Mouse (Mus musculus) ES-Bruce4 (cell line): Measurements from ENCODE around the gene Trio. TPM values are rescaled to one million over a fixed set of nuclear protein-coding genes. Genes with fewer than 3 reads are reported as not detected.

Experiments used
- H3K27ac ChIP-seq: 2 replicates; pipeline ENCODE4 v1.5.1; 2012; ENCODE audit warnings: low read length, inconsistent platforms; ENCODE audit not compliant: insufficient read depth
- H3K27me3 ChIP-seq: 2 replicates; pipeline ENCODE4 v1.6.1; 2012; ENCODE audit warnings: mild to moderate bottlenecking, low read length, inconsistent platforms; ENCODE audit not compliant: control insufficient read depth, poor library complexity, insufficient read depth, severe bottlenecking
- H3K36me3 ChIP-seq: 2 replicates; pipeline ENCODE4 v1.6.1; 2012; ENCODE audit warnings: inconsistent platforms, mild to moderate bottlenecking, low read length, moderate library complexity; ENCODE audit not compliant: control insufficient read depth, poor library complexity, insufficient read depth, severe bottlenecking
- H3K4me1 ChIP-seq: one replicate; pipeline ENCODE4 v1.8.1; 2011; ENCODE audit warnings: low read length; ENCODE audit not compliant: control insufficient read depth, insufficient read depth
- H3K4me3 ChIP-seq: 2 replicates; pipeline ENCODE4 v1.5.1; 2011; ENCODE audit warnings: low read depth, mild to moderate bottlenecking, low read length
- H3K9ac ChIP-seq: 2 replicates; pipeline ENCODE4 v1.6.1; 2012; ENCODE audit warnings: low read depth, mild to moderate bottlenecking, inconsistent platforms; ENCODE audit not compliant: poor library complexity, severe bottlenecking
- H3K9me3 ChIP-seq: replicated peaks from 2 replicates; pipeline ENCODE4 v1.6.1; 2012; ENCODE audit warnings: mild to moderate bottlenecking, low read length, inconsistent platforms; ENCODE audit not compliant: control insufficient read depth, poor library complexity, insufficient read depth, severe bottlenecking
- CTCF ChIP-seq: IDR thresholded peaks from one replicate; pipeline ENCODE4 v1.8.1; 2011; ENCODE audit warnings: low read depth, low read length
- EP300 ChIP-seq: IDR thresholded peaks from 2 replicates; pipeline ENCODE4 v1.6.1; 2011; ENCODE audit warnings: low read depth, low read length; ENCODE audit not compliant: insufficient read depth
- POLR2A ChIP-seq: IDR thresholded peaks from one replicate; pipeline ENCODE4 v1.8.1; 2011; ENCODE audit warnings: low read length; ENCODE audit not compliant: insufficient read depth
- polyA plus RNA-seq: library from polyadenylated mRNA; stranded (reverse); fragments of >200 nt; gene quantifications from 2 replicates; pipeline ENCODE4 v1.2.4, GENCODE M21; 2011; ENCODE audit warnings: low read depth; ENCODE audit not compliant: missing spikeins, insufficient read depth, insufficient read length

The Trio gene
- polyA plus RNA-seq, 1 experiment = 62.2 TPM

GRCm38 (mm10) chr15:27859115-27859514, 166.5 kb downstream of the Trio start:
- Histone ChIP-seq H3K4me1 (no peaks in the 10 kb centered on the region), H3K27me3 (no peaks in the 10 kb centered on the region), H3K27ac (no peak overlapping the region), H3K4me3 (no peak overlapping the region), H3K9me3 (no peaks in the 10 kb centered on the region), H3K36me3 (no peaks in the 10 kb centered on the region), H3K9ac (no peak overlapping the region)
- no peak for TF ChIP-seq CTCF
- TF ChIP-seq EP300 = no peak

- H3K27ac ChIP-seq = no peak overlapping the region
- H3K36me3 ChIP-seq = no peaks in the 10 kb centered on the region
- no peaks in the 10 kb centered on the region for H3K9me3 ChIP-seq
- no peak overlapping the region for H3K4me3 ChIP-seq
- H3K4me1 ChIP-seq = no peaks in the 10 kb centered on the region
- TF ChIP-seq EP300 (no peak), POLR2A (no peak), CTCF (no peak)
- H3K27me3 ChIP-seq = no peaks in the 10 kb centered on the region
- no peak overlapping the region for H3K9ac ChIP-seq
These were observed 167.3 kb downstream of the Trio start for GRCm38 (mm10) chr15:27858179-27858819.

GRCm38 (mm10) chr15:27857242-27857641, 168.4 kb downstream of the Trio start:
- Histone ChIP-seq H3K9me3 (no peaks in the 10 kb centered on the region), H3K36me3 (no peaks in the 10 kb centered on the region), H3K4me3 (no peak overlapping the region), H3K27me3 (no peaks in the 10 kb centered on the region), H3K4me1 (no peaks in the 10 kb centered on the region), H3K9ac (no peak overlapping the region), H3K27ac (no peak overlapping the region)
- TF ChIP-seq POLR2A (no peak), CTCF (no peak), EP300 (no peak)

- Histone ChIP-seq H3K9ac (no peak overlapping the region), H3K9me3 (no peaks in the 10 kb centered on the region), H3K27me3 (no peaks in the 10 kb centered on the region), H3K27ac (no peak overlapping the region), H3K4me3 (no peak overlapping the region), H3K4me1 (no peaks in the 10 kb centered on the region), H3K36me3 (no peaks in the 10 kb centered on the region)
- TF ChIP-seq CTCF = peak; percentile 25
- no peak for TF ChIP-seq EP300
These were observed 169.4 kb downstream of the Trio start for GRCm38 (mm10) chr15:27856050-27856787.

- no peaks in the 10 kb centered on the region for H3K4me1 ChIP-seq
- H3K9ac ChIP-seq = no peak overlapping the region
- TF ChIP-seq POLR2A = no peak
- TF ChIP-seq EP300 = no peak
- no peak for TF ChIP-seq CTCF
- no peaks in the 10 kb centered on the region for H3K36me3 ChIP-seq
- H3K4me3 ChIP-seq = no peak overlapping the region
- H3K27me3 ChIP-seq = no peaks in the 10 kb centered on the region
- H3K9me3 ChIP-seq = no peaks in the 10 kb centered on the region
- no peak overlapping the region for H3K27ac ChIP-seq
These were observed 174.3 kb downstream of the Trio start for GRCm38 (mm10) chr15:27851312-27851711.

GRCm38 (mm10) chr15:27850904-27851303, 174.7 kb downstream of the Trio start:
- 0 out of 2 replicates have a peak overlapping the region, but pooled peaks have one; percentile 4 for H3K4me3 ChIP-seq
- no peaks in the 10 kb centered on the region for H3K36me3 ChIP-seq
- no peak overlapping the region for H3K27ac ChIP-seq
- H3K27me3 ChIP-seq = no peaks in the 10 kb centered on the region
- TF ChIP-seq CTCF (peak; percentile 89), POLR2A (no peak), EP300 (no peak)
- no peaks in the 10 kb centered on the region for H3K4me1 ChIP-seq
- H3K9me3 ChIP-seq = no peaks in the 10 kb centered on the region
- H3K9ac ChIP-seq = no peak overlapping the region
